Mouse (Mus musculus) neural tube, embryonic 15.5 days (tissue): Measurements from ENCODE around the gene Pbp2. TPM values are rescaled to one million over a fixed set of nuclear protein-coding genes. Genes with fewer than 3 reads are reported as not detected.

Experiments
- ATAC-seq: fragments of 200-750 bp; cut with Nextera tagmentation; 2 replicates; pipeline ENCODE4 v1.8.0; 2017; ENCODE audit warnings: mild to moderate bottlenecking, moderate TSS enrichment, moderate library complexity; ENCODE audit not compliant: low FRiP score
- H3K27ac ChIP-seq: fragments of 300-500 bp; sonication (generic); replicated peaks from 2 replicates; pipeline ENCODE4 v1.5.1; 2015; ENCODE audit warnings: mild to moderate bottlenecking, inconsistent platforms
- H3K27me3 ChIP-seq: fragments of 300-500 bp; sonication (generic); replicated peaks from 2 replicates; pipeline ENCODE4 v1.6.1; 2015; ENCODE audit warnings: inconsistent platforms
- H3K36me3 ChIP-seq: fragments of 300-500 bp; sonication (generic); 2 replicates; pipeline ENCODE4 v1.6.1; 2015; ENCODE audit warnings: inconsistent platforms
- H3K4me1 ChIP-seq: fragments of 300-500 bp; sonication (generic); 2 replicates; pipeline ENCODE4 v1.6.1; 2015; ENCODE audit warnings: inconsistent platforms
- H3K4me2 ChIP-seq: fragments of 300-500 bp; sonication (generic); 2 replicates; pipeline ENCODE4 v1.6.1; 2015; ENCODE audit warnings: inconsistent platforms, mild to moderate bottlenecking, moderate library complexity
- H3K4me3 ChIP-seq: fragments of 300-500 bp; sonication (generic); replicated peaks from 2 replicates; pipeline ENCODE4 v1.5.1; 2015; ENCODE audit warnings: mild to moderate bottlenecking, inconsistent platforms
- H3K9ac ChIP-seq: fragments of 300-500 bp; sonication (generic); replicated peaks from 2 replicates; pipeline ENCODE4 v1.6.1; 2015; ENCODE audit warnings: mild to moderate bottlenecking, inconsistent platforms
- H3K9me3 ChIP-seq: fragments of 300-500 bp; sonication (generic); replicated peaks from 2 replicates; pipeline ENCODE4 v1.6.1; 2016; ENCODE audit warnings: inconsistent platforms
- WGBS: fragments of 180-500 bp; shearing (Covaris S2); methylation state at CpG from one replicate; pipeline ENCODE4 v1.1.7; 2015; ENCODE audit warnings: mixed read lengths; 5-methylcytosine and 5-hydroxymethylcytosine counted together
- polyA plus RNA-seq: library from polyadenylated mRNA; unstranded; fragments of >200 nt; fragmentation: Nextera tagmentation; extraction: Ambion mirVana; gene quantifications from 2 replicates; pipeline ENCODE4 v1.2.1, GENCODE M21; 2015

Gene Pbp2
- polyA plus RNA-seq, 1 experiment from 2014 or later: not detected

DNA sequence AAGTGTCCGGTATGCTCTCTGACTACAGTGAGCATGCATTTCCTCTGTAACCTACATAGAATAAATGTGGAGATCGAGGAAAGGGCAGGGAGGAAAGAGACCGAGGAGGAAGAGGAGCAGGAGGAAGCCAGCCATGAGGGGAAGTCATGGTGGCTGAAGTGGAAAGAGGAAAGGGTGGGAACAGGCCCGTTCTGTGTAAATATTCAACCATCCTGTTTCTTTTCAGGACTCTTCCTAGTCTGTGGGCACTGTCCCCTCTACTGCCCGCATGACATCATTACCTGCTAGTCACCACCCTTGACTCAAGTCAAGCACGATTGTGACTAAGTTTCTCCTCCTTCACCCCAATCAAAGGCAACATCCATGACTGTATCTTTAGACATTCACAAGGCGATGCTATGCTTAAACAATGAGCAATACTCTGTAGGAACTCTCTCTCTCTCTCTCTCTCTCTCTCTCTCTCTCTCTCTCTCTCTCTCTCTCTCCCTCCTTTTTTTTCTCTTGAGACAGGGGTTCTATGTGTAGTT, 11.1 kb downstream of the Pbp2 start:
- 87% methylated on average over 7 of the region's 7 CpGs for WGBS
- Histone ChIP-seq H3K27me3 (no peaks in the 10 kb centered on the region), H3K4me2 (no peak overlapping the region), H3K4me1 (peaks cover 2% of the 10 kb centered on the region; the same call in 1 of the 2 replicates), H3K4me3 (no peak overlapping the region), H3K36me3 (no peaks in the 10 kb centered on the region), H3K9ac (no peak overlapping the region), H3K9me3 (no peaks in the 10 kb centered on the region), H3K27ac (no peak overlapping the region)
- ATAC-seq: no peak

DNA sequence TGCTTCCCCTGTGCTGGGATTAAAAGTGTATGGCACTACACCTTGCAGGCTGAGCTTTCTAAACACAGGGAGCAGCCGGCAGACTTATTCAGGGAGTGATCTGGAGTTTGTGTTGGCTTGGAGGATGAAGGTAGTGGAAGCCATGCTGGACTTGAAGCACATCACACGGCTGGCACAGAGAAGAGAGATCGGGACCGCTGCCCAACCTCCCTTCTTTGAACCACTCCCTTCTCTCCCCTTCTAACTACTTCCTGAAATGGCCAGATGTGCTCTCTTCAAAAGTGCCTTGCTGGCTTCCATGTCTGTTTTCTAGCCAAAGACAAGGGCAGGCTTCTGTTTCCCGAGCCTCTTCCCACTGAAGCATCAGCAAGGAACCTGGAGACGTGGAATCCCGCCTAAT, 12.6 kb downstream of the Pbp2 start:
- no peak for ATAC-seq
- no peak overlapping the region for H3K4me2 ChIP-seq
- no peaks in the 10 kb centered on the region for H3K36me3 ChIP-seq
- H3K9ac ChIP-seq: no peak overlapping the region
- H3K4me3 ChIP-seq: no peak overlapping the region
- peaks cover 2% of the 10 kb centered on the region; the same call in 1 of the 2 replicates for H3K4me1 ChIP-seq
- no peak overlapping the region for H3K27ac ChIP-seq
- no peaks in the 10 kb centered on the region for H3K9me3 ChIP-seq
- WGBS: 92% methylated on average over 7 of the region's 7 CpGs
- H3K27me3 ChIP-seq: no peaks in the 10 kb centered on the region

DNA sequence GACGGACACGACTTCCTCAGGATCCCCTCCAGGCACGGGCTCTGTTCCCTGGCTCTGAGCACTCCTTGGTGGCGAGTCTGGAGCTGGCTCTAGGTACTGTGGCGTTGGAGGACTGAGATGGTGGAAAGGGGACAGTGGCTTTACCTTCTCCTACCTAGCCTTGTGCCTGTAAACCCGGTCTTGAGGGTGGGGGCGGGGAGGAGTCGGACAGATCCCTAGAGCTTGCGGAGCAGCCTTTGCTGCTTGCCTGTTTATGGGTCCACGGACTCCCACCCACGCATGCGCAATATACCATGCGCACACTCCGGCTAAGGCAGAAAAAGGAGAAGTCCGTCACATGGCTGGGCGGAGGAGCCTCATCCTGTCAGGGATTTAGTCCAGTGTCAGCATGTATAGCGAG, 13.9 kb downstream of the Pbp2 start:
- Histone ChIP-seq H3K27ac (no peak overlapping the region), H3K9ac (no peak overlapping the region), H3K36me3 (no peaks in the 10 kb centered on the region), H3K4me1 (peaks cover 2% of the 10 kb centered on the region; the same call in 1 of the 2 replicates), H3K27me3 (no peaks in the 10 kb centered on the region), H3K4me2 (no peak overlapping the region), H3K4me3 (no peak overlapping the region), H3K9me3 (no peaks in the 10 kb centered on the region)
- WGBS: 87% methylated on average over 17 of the region's 17 CpGs
- no peak for ATAC-seq

DNA sequence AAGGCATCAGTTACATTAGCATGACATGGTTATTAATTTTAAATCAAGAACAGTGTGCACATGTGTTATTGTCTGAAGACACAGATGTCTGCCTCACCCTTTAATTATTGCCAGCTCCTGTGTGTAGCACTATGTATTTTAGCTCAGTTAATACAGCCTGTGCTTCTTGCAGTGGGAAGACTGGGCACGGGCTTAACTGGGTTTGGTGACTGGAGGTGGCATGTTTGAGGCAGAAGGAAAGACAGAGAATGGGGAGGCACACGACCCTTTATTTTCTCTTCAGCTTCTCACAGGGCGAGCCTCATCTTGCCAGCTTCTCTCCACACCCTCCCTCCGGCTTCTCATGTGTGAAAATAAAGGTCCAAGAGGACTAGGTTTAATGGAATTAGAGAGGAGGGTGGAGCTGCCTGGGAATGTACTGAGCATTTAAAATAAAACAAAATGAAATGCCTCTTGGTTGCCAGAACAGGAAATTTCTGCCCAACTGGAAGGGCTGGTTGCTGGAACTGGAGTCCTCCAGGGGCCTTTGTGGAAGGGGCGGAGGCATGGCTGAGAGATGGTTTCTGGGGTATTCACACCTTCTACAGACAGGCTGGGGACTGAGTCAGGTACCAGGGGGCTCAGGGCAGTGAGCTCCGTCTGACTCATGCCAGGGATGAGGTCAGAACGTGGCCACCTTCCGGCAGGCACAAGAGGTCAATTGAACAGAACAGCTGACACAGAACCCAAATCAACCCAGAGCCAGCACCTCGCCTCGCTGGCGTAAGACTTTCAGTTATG, 14.9 kb downstream of the Pbp2 start:
- 71% methylated on average over 11 of the region's 11 CpGs for WGBS
- no peak overlapping the region for H3K27ac ChIP-seq
- no peak for ATAC-seq

DNA sequence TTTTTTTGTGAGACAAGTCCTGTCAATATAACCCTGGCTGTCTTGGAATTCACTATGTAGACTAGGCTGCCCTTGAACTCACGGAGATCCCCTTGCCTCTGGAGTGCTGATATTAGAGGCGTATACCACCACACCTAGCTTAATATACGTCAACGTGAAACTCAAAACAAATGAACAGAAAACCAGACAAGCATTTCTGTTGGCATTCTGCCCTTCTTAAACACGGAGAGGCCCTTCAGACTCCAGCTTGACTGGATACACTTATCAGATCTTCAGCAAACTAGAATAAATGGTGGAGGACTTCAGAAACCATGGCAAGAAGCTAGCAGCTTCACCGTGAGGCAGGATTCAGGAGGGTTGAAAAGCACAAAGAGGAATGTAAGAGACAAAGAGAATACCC, 16.1 kb downstream of the Pbp2 start:
- no peak for ATAC-seq
- Histone ChIP-seq H3K4me2 (no peak overlapping the region), H3K27me3 (no peaks in the 10 kb centered on the region), H3K9ac (no peak overlapping the region), H3K9me3 (no peaks in the 10 kb centered on the region), H3K4me1 (peaks cover 2% of the 10 kb centered on the region; the same call in 1 of the 2 replicates), H3K27ac (no peak overlapping the region), H3K36me3 (no peaks in the 10 kb centered on the region), H3K4me3 (no peak overlapping the region)
- WGBS: 87% methylated on average over 6 of the region's 6 CpGs

More for the DNA sequence above, 14.9 kb downstream of the Pbp2 start:
- H3K4me2 ChIP-seq: no peak overlapping the region
- no peaks in the 10 kb centered on the region for H3K9me3 ChIP-seq
- no peak overlapping the region for H3K4me3 ChIP-seq
- peaks cover 2% of the 10 kb centered on the region; the same call in 1 of the 2 replicates for H3K4me1 ChIP-seq
- no peaks in the 10 kb centered on the region for H3K36me3 ChIP-seq
- H3K9ac ChIP-seq: no peak overlapping the region
- H3K27me3 ChIP-seq: no peaks in the 10 kb centered on the region

DNA sequence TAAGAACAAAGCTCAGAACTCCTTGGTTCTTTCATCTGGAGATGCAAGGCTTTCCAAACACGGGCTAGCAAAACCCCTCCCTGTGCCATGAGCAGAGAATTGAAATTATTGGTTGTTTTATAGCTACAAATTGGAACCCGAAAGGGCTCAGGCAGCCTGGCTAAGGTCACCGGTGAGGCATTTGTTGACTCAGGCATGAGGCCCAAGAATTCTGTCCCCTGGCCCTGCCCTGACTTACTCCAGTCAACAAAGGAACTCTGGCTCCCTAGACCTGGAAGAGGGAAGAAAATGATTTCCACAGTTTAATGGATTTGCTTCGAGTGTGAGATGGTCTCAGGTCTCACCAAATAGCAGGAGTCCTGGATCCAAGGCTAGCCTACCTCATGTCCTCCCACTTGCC, 17.8 kb downstream of the Pbp2 start:
- no peak for ATAC-seq
- no peak overlapping the region for H3K4me2 ChIP-seq
- no peaks in the 10 kb centered on the region for H3K9me3 ChIP-seq
- no peaks in the 10 kb centered on the region for H3K36me3 ChIP-seq
- no peak overlapping the region for H3K4me3 ChIP-seq
- 74% methylated on average over 4 of the region's 4 CpGs for WGBS
- peaks cover 2% of the 10 kb centered on the region; the same call in 1 of the 2 replicates for H3K4me1 ChIP-seq
- no peak overlapping the region for H3K9ac ChIP-seq
- no peak overlapping the region for H3K27ac ChIP-seq
- no peaks in the 10 kb centered on the region for H3K27me3 ChIP-seq

DNA sequence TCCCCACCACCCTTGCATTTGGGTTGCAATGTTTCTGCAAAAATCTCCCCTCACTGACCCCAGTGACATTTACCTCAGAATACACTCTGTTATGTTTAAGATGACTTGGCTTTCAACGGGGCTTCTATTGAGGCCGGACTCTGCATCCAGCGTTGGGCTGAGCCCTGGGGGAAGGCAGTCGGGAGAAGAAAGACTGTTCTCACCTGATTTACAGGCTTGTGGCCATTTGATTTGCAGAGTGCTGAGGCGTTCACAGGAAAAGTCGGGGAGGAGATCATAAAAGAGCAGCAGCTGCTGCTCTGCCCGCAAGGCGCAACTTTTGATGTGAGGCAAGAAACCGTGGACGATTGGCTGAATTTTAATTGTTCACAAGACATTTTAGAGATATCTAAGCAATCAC, 30.3 kb downstream of the Pbp2 start:
- no peaks in the 10 kb centered on the region for H3K9me3 ChIP-seq
- H3K27me3 ChIP-seq: no peaks in the 10 kb centered on the region
- H3K27ac ChIP-seq: no peak overlapping the region
- H3K4me3 ChIP-seq: no peak overlapping the region
- H3K4me2 ChIP-seq: no peak overlapping the region
- ATAC-seq: no peak
- peaks cover 7% of the 10 kb centered on the region for H3K4me1 ChIP-seq
- H3K36me3 ChIP-seq: no peaks in the 10 kb centered on the region
- H3K9ac ChIP-seq: no peak overlapping the region
- 10% methylated on average over 10 of the region's 10 CpGs for WGBS

DNA sequence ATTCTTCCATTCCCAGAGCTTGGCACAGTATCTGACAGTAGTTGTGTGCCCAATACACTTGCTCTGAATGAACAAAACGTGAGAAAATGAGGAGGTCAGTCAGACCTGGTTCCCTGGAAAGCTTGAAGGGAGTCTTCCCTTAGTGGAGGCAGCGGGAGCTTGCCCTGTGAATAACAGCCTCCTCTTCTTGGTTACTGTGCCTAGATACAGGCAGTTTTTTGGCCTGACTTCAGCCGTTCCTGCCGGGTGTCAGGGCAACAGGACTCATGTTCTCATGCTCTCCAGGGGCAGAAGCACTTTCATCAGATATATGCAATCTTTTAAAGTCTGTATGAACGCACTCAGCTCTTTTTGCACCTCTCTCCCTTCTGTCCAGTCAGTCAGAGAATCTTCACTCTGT, 30.9 kb downstream of the Pbp2 start:
- H3K4me1 ChIP-seq: peaks cover 7% of the 10 kb centered on the region
- no peaks in the 10 kb centered on the region for H3K36me3 ChIP-seq
- no peak overlapping the region for H3K27ac ChIP-seq
- no peaks in the 10 kb centered on the region for H3K9me3 ChIP-seq
- ATAC-seq: no peak; the same call in 1 of the 2 replicates
- H3K9ac ChIP-seq: no peak overlapping the region
- no peak overlapping the region for H3K4me2 ChIP-seq
- H3K4me3 ChIP-seq: no peak overlapping the region
- no peaks in the 10 kb centered on the region for H3K27me3 ChIP-seq
- 39% methylated on average over 5 of the region's 5 CpGs for WGBS

DNA sequence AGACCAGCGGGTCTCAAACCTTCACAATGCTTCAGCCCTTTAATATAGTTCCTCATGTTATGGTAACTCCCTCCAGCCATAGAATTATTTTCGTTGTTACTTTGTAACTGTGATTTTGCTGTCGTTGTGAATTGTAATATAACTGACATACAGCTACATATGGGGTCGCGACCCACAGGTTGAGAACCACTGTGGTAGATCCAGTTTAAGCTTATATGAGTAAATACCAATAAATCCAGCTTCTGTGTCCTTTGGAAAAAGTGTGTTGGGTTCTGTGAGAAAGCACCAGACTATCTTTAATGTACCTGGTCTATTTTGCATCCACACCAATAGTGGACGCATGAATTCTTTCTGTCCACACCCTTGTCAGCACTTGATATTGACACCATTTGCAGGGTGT, 31.9 kb downstream of the Pbp2 start:
- H3K9ac ChIP-seq: no peak overlapping the region
- no peaks in the 10 kb centered on the region for H3K27me3 ChIP-seq
- no peaks in the 10 kb centered on the region for H3K9me3 ChIP-seq
- 93% methylated on average over 6 of the region's 6 CpGs for WGBS
- H3K27ac ChIP-seq: no peak overlapping the region
- ATAC-seq: no peak
- H3K36me3 ChIP-seq: no peaks in the 10 kb centered on the region
- no peak overlapping the region for H3K4me3 ChIP-seq
- peaks cover 7% of the 10 kb centered on the region for H3K4me1 ChIP-seq
- H3K4me2 ChIP-seq: no peak overlapping the region

DNA sequence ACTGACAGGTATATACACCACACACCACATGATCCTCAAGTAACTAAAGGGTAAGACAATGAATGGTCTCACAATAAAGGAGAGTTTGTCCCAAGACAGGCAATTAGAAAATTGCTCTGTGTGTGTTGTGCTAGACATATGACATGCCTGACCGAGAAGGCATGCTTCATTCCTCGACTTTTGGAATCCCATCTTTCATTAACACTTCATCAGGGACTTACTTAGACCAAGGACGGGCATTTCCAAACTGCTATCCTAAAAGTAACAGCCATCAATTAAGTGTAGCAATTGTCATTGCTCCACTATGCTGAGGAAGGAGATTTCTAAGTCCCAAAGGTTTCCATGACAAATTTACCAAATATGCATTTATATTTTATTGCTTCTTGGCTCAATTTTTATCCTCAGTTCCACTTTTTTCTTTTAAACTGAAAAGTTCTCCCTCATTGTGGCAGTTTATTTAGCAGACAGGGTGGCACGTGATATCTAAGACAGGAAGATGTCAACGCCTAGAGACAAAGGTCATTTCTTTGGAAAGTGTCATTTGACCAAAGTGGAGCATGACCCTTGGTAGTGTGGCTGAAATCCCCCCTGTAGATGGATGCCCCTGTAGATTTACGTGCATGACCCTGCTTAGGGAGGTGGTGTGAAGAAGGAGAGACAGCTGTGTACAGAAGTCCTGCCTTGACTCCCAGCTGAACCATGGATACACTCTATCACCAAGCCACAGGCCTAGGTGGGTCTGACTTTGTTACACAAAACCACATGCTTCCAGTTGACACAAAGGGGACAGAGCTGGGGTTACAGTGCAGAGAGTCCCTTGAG, 33.5 kb downstream of the Pbp2 start:
- Histone ChIP-seq H3K4me2 (no peak overlapping the region), H3K4me1 (peaks cover 11% of the 10 kb centered on the region), H3K36me3 (no peaks in the 10 kb centered on the region), H3K4me3 (no peak overlapping the region), H3K27ac (no peak overlapping the region), H3K9ac (no peak overlapping the region), H3K27me3 (no peaks in the 10 kb centered on the region), H3K9me3 (no peaks in the 10 kb centered on the region)
- no peak for ATAC-seq
- WGBS: 74% methylated on average over 6 of the region's 6 CpGs

DNA sequence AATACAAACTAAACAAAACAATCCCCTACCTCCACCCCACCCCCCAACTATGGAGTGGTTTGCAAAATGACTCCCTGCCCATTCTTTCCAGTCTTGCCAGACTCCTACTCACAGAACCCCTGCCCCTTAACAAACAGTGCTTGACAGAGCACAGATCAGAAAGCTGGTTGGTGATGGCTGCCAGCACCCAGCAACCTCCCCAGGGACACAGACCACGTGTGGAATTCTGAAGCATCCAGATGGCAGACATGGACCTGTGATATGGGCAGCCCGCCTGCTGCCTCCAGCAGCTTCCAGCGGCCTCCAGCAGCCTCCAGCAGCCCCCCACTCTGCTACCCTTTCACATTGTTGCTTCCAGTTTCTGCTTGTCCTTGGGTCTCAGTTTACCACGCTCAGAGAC, 35.0 kb downstream of the Pbp2 start:
- WGBS: 60% methylated on average over 4 of the region's 4 CpGs

DNA sequence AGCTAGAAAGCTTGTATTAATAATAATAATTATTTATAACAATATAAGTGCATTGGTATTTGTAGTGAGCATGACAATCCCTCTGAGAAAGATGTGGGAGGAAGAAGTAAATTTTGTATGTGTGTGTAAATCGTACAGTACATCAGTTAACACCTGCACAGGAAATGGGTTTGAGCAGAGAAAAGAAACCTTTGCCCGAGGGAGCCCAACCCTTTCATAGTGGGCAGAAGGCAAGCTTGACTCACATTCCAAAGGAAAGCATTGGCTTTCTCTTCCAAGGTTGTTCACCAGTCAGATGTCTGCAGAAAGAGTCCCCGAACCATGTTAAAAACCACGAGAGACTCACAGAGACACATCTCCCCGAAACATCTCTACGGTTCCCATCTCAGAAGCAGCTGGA, 37.1 kb downstream of the Pbp2 start:
- Histone ChIP-seq H3K27ac (no peak overlapping the region), H3K27me3 (no peaks in the 10 kb centered on the region), H3K4me1 (peaks cover 5% of the 10 kb centered on the region; the same call in 1 of the 2 replicates), H3K4me3 (no peak overlapping the region), H3K4me2 (no peak overlapping the region), H3K9ac (no peak overlapping the region), H3K9me3 (no peaks in the 10 kb centered on the region), H3K36me3 (no peaks in the 10 kb centered on the region)
- no peak for ATAC-seq
- WGBS: 91% methylated on average over 6 of the region's 6 CpGs

More for the DNA sequence above, 35.0 kb downstream of the Pbp2 start:
- Histone ChIP-seq H3K27me3 (no peaks in the 10 kb centered on the region), H3K4me2 (no peak overlapping the region), H3K9me3 (no peaks in the 10 kb centered on the region), H3K4me1 (peaks cover 11% of the 10 kb centered on the region), H3K9ac (no peak overlapping the region), H3K27ac (no peak overlapping the region), H3K4me3 (no peak overlapping the region), H3K36me3 (no peaks in the 10 kb centered on the region)
- ATAC-seq: no peak
